Mouse (Mus musculus): ENCODE measurements at regions not wholly inside any gene's neighbourhood (a gene's known extent, or its start where the extent isn't known, plus 50 kb on each side); places are given as distances from the start of the nearest gene placed in this dataset.

DNA sequence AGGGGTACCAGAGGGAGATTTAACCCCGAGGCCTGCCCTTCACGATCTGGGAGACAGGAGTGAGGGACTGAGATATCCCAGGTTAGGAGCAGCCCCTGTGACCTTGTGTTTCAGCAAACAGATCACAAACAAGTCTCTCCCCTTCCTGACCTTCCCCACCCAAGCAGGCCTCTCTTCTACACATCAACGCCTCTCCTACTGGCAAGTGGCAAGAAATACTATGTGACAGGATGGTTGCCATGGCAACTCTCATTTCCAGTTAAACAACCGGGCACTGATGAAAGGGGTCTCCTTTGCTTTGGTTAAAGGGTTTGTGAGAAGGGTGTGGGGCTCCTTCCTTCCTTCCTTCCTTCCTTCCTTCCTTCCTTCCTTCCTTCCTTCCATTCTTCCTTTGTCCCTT is 134.6 kb upstream of the Gm4791 start:
- no peak overlapping the region for H3K27ac ChIP-seq (ENCODE audit: low read depth)
- TF ChIP-seq CTCF (IDR thresholded peaks at IDR 0.05; ENCODE audit: low read depth): no peak
- TF ChIP-seq EP300 (IDR thresholded peaks at IDR 0.05; ENCODE audit: low read depth): no peak
- H3K4me1 ChIP-seq (ENCODE audit: insufficient read depth): no peaks in the 10 kb centered on the region
- H3K27me3 ChIP-seq (ENCODE audit: insufficient read depth, low read length): no peaks in the 10 kb centered on the region
- ATAC-seq (no peak), DNase-seq (no peak)
- no peaks in the 10 kb centered on the region for H3K36me3 ChIP-seq (replicated peaks; ENCODE audit: insufficient read depth, low read length)
- H3K9ac ChIP-seq (replicated peaks): no peak overlapping the region
- no peaks in the 10 kb centered on the region for H3K9me3 ChIP-seq (ENCODE audit: low read length)
- H3K4me2 ChIP-seq (ENCODE audit: low read depth, low read length): no peak overlapping the region
- 31% methylated on average over 4 of the region's 4 CpGs for WGBS (ENCODE audit: insufficient replicate concordance)
- no peak overlapping the region for H3K4me3 ChIP-seq (ENCODE audit: low read depth, low read length)

DNA sequence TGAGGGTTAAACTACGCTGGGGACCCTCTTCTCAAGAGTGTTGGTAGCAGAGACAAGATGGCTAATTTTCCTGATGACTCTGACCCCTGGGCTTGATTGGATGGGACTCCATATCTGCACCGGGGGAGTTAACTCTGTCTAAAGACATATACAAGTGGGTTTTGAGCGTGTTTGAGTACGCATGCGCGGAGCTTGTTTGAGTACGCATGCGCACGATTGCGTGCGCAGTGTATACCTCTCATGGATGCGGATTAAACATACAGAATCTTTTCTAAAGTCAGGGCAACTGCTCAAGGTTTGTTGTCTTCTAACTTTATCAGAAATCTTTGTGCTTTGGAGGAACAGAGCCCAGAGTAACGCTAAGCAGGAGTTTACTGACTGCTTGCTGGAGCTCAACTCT is 146.8 kb upstream of the Gm4791 start:
- ATAC-seq: no peak
- H3K9ac ChIP-seq (replicated peaks): no peak overlapping the region
- TF ChIP-seq EP300 (IDR thresholded peaks at IDR 0.05; ENCODE audit: low read depth) (no peak), CTCF (IDR thresholded peaks at IDR 0.05; ENCODE audit: low read depth) (no peak)
- no peaks in the 10 kb centered on the region for H3K36me3 ChIP-seq (replicated peaks; ENCODE audit: insufficient read depth, low read length)
- H3K27me3 ChIP-seq (ENCODE audit: insufficient read depth, low read length): no peaks in the 10 kb centered on the region
- no peak overlapping the region for H3K27ac ChIP-seq (ENCODE audit: low read depth)
- H3K9me3 ChIP-seq (ENCODE audit: low read length): no peaks in the 10 kb centered on the region
- no peaks in the 10 kb centered on the region for H3K4me1 ChIP-seq (ENCODE audit: insufficient read depth)
- 84% methylated on average over 13 of the region's 13 CpGs for WGBS (ENCODE audit: insufficient replicate concordance)
- DNase-seq: no peak
- H3K4me2 ChIP-seq (ENCODE audit: low read depth, low read length): no peak overlapping the region
- H3K4me3 ChIP-seq (ENCODE audit: low read depth, low read length): no peak overlapping the region

DNA sequence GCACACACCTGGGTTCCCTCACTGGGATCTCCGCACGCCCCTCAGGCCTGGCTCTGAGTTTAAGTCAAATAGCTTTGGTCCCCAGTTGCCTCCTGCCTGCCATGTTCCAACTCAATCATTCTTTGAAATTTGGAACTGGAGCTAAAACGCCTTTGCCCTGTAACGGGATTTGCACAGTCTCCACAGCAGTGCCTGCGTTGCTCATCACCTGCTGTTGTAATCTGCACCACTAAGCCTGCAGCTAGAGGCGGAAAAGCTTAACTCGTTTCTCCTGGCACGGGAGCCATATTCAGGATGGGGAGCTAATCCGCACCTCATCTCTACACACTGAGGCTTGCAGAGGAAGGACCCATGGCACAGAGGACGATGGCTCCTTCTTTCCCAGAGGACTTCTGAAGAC is 147.2 kb upstream of the Gm4791 start:
- H3K9me3 ChIP-seq (ENCODE audit: low read length): no peaks in the 10 kb centered on the region
- no peak overlapping the region for H3K27ac ChIP-seq (ENCODE audit: low read depth)
- no peak for ATAC-seq
- H3K4me2 ChIP-seq (ENCODE audit: low read depth, low read length): no peak overlapping the region
- no peaks in the 10 kb centered on the region for H3K4me1 ChIP-seq (ENCODE audit: insufficient read depth)
- WGBS (ENCODE audit: insufficient replicate concordance): 76% methylated on average over 10 of the region's 10 CpGs
- H3K36me3 ChIP-seq (replicated peaks; ENCODE audit: insufficient read depth, low read length): no peaks in the 10 kb centered on the region
- no peak overlapping the region for H3K9ac ChIP-seq (replicated peaks)
- TF ChIP-seq CTCF (IDR thresholded peaks at IDR 0.05; ENCODE audit: low read depth) (no peak), EP300 (IDR thresholded peaks at IDR 0.05; ENCODE audit: low read depth) (no peak)
- H3K4me3 ChIP-seq (ENCODE audit: low read depth, low read length): no peak overlapping the region
- H3K27me3 ChIP-seq (ENCODE audit: insufficient read depth, low read length): no peaks in the 10 kb centered on the region
- DNase-seq: no peak

DNA sequence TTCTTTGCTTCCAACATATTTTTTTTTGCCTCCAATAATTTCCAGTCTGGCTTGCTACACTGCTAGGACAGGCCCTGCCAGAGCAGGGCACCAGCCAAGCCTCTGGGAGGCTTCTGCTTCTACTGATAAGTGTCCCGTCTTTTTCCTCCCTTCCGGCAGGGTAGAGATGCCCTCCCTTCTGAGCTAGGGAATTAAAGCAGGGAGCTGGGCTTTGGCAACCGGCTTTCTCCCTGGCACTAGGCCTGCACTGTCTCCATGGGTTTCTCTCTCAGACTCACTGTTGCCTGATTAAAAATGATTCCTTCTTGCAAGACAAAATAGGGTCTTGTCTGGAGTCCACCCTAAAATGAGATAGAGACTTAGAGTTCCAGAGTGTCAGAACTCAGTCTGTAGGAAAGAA is 153.3 kb upstream of the Gm4791 start:
- DNase-seq: no peak
- H3K27ac ChIP-seq (ENCODE audit: low read depth): no peak overlapping the region
- TF ChIP-seq CTCF (IDR thresholded peaks at IDR 0.05; ENCODE audit: low read depth) (no peak), EP300 (IDR thresholded peaks at IDR 0.05; ENCODE audit: low read depth) (no peak)
- no peak overlapping the region for H3K9ac ChIP-seq (replicated peaks)
- H3K36me3 ChIP-seq (replicated peaks; ENCODE audit: insufficient read depth, low read length): no peaks in the 10 kb centered on the region
- 62% methylated on average over 3 of the region's 3 CpGs for WGBS (ENCODE audit: insufficient replicate concordance)
- H3K9me3 ChIP-seq (ENCODE audit: low read length): no peaks in the 10 kb centered on the region
- no peak overlapping the region for H3K4me3 ChIP-seq (ENCODE audit: low read depth, low read length)
- no peaks in the 10 kb centered on the region for H3K27me3 ChIP-seq (ENCODE audit: insufficient read depth, low read length)
- H3K4me1 ChIP-seq (ENCODE audit: insufficient read depth): no peaks in the 10 kb centered on the region
- no peak overlapping the region for H3K4me2 ChIP-seq (ENCODE audit: low read depth, low read length)
- no peak for ATAC-seq

DNA sequence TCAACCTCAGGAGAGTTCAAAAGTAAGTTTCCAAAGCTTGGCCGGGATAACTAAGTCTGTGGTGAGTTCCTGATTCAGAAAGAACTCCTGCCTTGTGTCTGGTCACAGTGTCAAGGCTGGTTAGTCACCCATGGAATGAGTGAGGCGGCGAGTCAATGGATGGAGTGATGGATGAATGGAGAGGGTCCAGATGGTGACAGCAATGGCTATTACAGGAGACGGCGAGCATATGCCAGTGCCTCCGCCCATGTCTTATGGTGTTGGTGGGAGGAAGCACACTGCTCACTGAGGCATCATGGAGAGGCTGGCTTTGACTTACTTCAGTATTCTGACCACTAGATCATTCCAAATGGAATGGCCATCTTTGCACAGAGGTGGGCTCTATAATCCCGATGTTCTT is 154.8 kb upstream of the Gm4791 start:
- Histone ChIP-seq H3K9ac (replicated peaks) (no peak overlapping the region), H3K27ac (ENCODE audit: low read depth) (no peak overlapping the region), H3K4me2 (ENCODE audit: low read depth, low read length) (no peak overlapping the region), H3K4me1 (ENCODE audit: insufficient read depth) (no peaks in the 10 kb centered on the region), H3K36me3 (replicated peaks; ENCODE audit: insufficient read depth, low read length) (no peaks in the 10 kb centered on the region), H3K27me3 (ENCODE audit: insufficient read depth, low read length) (no peaks in the 10 kb centered on the region), H3K4me3 (ENCODE audit: low read depth, low read length) (no peak overlapping the region), H3K9me3 (ENCODE audit: low read length) (no peaks in the 10 kb centered on the region)
- TF ChIP-seq EP300 (IDR thresholded peaks at IDR 0.05; ENCODE audit: low read depth) (no peak), CTCF (IDR thresholded peaks at IDR 0.05; ENCODE audit: low read depth) (no peak)
- 85% methylated on average over 7 of the region's 7 CpGs for WGBS (ENCODE audit: insufficient replicate concordance)
- no peak for DNase-seq
- no peak for ATAC-seq

DNA sequence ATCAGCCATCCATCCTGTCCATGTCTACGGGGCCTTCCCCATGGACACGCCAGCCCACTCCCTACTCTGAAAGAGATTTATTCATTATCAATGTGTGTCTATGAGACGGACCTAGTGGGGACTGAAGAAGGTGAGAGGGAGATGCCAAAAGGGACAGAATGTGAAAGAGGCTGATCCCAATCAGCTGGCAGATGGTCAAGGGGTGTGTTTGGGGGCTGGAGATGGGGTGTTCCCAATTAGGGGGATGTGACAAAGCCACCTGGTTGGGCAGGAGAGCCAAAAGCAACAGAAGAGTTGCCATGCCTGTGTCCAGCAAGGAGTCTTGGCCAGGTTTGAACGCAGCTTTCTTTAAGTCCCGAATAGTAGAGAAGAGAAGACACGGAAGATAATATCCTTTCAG is 157.0 kb upstream of the Gm4791 start:
- 74% methylated on average over 6 of the region's 6 CpGs for WGBS (ENCODE audit: insufficient replicate concordance)
- no peak for ATAC-seq

DNA sequence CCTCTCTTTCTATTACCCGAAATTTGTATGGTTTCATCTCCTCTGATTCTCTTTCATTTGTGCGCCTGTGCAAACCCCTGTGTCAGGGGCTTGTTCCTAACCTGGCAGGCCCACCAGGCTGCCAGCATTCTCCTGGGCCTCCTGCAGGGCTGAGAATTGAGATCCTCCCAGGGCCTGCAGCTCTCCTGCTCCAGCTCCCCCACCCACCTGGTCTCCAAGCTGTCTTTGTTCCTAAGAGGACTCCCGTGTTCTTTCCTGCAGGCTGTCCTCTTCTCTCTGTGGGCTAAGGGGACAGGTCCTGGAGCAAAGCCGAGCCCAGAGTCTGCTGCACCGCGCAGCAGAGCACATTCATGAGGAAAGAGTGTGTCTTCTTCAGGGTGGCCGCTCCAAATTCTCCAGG is 163.3 kb upstream of the Gm4791 start:
- H3K4me3 ChIP-seq (ENCODE audit: low read depth, low read length): no peak overlapping the region
- DNase-seq (no peak), ATAC-seq (no peak)
- no peak for TF ChIP-seq CTCF (IDR thresholded peaks at IDR 0.05; ENCODE audit: low read depth)
- TF ChIP-seq EP300 (IDR thresholded peaks at IDR 0.05; ENCODE audit: low read depth): no peak
- WGBS (ENCODE audit: insufficient replicate concordance): 45% methylated on average over 7 of the region's 7 CpGs
- no peak overlapping the region for H3K27ac ChIP-seq (ENCODE audit: low read depth)
- no peaks in the 10 kb centered on the region for H3K27me3 ChIP-seq (ENCODE audit: insufficient read depth, low read length)
- H3K4me1 ChIP-seq (ENCODE audit: insufficient read depth): no peaks in the 10 kb centered on the region
- no peaks in the 10 kb centered on the region for H3K9me3 ChIP-seq (ENCODE audit: low read length)
- no peaks in the 10 kb centered on the region for H3K36me3 ChIP-seq (replicated peaks; ENCODE audit: insufficient read depth, low read length)
- H3K9ac ChIP-seq (replicated peaks): no peak overlapping the region
- H3K4me2 ChIP-seq (ENCODE audit: low read depth, low read length): no peak overlapping the region

More for the DNA sequence above, 157.0 kb upstream of the Gm4791 start:
- no peaks in the 10 kb centered on the region for H3K27me3 ChIP-seq (ENCODE audit: insufficient read depth, low read length)
- H3K4me3 ChIP-seq (ENCODE audit: low read depth, low read length): no peak overlapping the region
- TF ChIP-seq EP300 (IDR thresholded peaks at IDR 0.05; ENCODE audit: low read depth) (no peak), CTCF (IDR thresholded peaks at IDR 0.05; ENCODE audit: low read depth) (no peak)
- DNase-seq: no peak
- no peaks in the 10 kb centered on the region for H3K4me1 ChIP-seq (ENCODE audit: insufficient read depth)
- H3K9ac ChIP-seq (replicated peaks): no peak overlapping the region
- H3K4me2 ChIP-seq (ENCODE audit: low read depth, low read length): no peak overlapping the region
- no peaks in the 10 kb centered on the region for H3K36me3 ChIP-seq (replicated peaks; ENCODE audit: insufficient read depth, low read length)
- no peak overlapping the region for H3K27ac ChIP-seq (ENCODE audit: low read depth)
- H3K9me3 ChIP-seq (ENCODE audit: low read length): no peaks in the 10 kb centered on the region

Measured in liver, postnatal 0 days (tissue).